Mouse (Mus musculus) mouse embryonic stem cell (cell line): ENCODE results near the gene Prkab2.

Source experiments
- in situ Hi-C, 2 experiments: fragments of 300-500 bp; cut with MboI; formaldehyde crosslinking; loops; 1 replicate in 1 of 2; 3 replicates in 1 of 2; pipeline ENCODE4 v1.14.3; 2019 to 2020; ENCODE audit warnings: low sequenced_read_pairs in 2 of 2, low pct_unique_long_range_greater_than_20kb in 1 of 2, mixed read lengths in 1 of 2; ENCODE audit not compliant: unreplicated experiment in 1 of 2

The Prkab2 gene

DNA sequence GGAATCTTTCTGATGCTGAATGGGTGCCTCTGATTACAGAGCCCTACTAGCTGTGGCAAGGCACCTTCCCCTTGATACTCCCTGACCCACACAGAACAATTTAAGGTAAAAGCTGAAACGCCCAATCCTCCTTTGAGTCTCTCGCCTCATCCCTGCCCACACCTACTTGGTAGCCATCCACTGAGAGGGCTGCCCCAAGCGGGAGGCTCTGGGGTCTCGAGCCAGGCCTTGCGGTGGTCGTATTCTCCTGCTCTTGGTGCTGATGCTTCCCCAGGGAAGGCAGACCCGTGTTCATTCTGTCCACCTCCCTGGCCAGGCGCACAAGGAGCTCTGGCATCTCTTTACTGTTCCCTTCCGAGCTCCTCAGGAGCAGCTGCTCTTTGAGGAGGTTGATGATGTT lies 61.1 kb downstream of the Prkab2 start:
- in situ Hi-C loops, result no loop called here
